Mouse (Mus musculus) CD4-positive naive resting alpha-beta T cell, adult 57 days (primary cell): ENCODE data around the gene Cdkn2aipnl. TPM values are rescaled to one million over a fixed set of nuclear protein-coding genes. Genes with fewer than 3 reads are reported as not detected.

Experiments used
- total RNA-seq: library from RNA; stranded (reverse); gene quantifications from one replicate; pipeline ENCODE4 v1.2.4, GENCODE M21; 2023

Gene Cdkn2aipnl
- 52.3 TPM for total RNA-seq

DNA sequence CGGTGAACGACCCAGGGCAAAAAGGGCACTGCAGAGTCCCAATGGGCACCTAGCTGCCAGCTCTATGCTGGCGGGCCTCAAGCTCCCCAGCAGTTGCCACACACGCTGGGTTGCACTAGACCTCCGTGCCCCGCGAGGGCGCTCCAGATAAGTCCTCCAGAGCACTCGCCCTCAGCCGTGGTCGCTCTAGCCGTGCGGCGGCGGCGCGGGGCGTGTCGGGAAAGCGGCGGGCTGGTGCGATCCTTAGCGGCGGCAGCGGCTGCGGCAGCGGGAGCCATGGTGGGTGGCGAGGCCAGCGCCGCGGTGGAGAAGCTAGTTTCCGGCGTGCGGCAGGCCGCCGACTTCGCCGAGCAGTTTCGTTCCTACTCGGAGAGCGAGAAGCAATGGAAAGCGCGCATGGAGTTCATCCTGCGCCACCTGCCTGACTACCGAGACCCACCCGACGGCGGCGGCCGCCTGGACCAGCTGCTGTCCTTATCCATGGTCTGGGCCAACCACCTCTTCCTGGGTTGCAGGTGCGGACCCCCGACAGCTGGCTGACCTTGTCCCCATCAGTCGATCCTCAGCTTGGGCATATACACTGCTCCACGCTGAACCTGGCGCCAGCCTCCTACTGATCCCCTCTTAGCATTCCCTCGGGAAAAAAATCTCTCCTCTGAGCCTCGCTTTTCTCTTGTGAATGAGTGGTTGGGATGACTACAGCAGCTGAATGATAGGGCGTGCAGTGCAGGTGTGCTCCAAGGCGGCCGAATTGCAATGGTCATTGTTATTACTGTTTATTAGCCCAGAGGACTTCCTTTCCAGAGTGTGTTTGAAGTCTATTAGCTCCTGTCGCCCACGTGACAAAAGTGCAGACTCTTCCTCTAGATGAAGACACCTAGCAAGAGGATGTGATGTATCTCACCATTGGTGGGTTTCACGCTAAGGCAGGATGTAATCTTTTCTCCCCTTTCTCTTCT lies at the start of gene Cdkn2aipnl:
Gene Cdkn2aipnl (plus strand): TSS at position 219 of the 959 bp plus-strand sequence.

DNA sequence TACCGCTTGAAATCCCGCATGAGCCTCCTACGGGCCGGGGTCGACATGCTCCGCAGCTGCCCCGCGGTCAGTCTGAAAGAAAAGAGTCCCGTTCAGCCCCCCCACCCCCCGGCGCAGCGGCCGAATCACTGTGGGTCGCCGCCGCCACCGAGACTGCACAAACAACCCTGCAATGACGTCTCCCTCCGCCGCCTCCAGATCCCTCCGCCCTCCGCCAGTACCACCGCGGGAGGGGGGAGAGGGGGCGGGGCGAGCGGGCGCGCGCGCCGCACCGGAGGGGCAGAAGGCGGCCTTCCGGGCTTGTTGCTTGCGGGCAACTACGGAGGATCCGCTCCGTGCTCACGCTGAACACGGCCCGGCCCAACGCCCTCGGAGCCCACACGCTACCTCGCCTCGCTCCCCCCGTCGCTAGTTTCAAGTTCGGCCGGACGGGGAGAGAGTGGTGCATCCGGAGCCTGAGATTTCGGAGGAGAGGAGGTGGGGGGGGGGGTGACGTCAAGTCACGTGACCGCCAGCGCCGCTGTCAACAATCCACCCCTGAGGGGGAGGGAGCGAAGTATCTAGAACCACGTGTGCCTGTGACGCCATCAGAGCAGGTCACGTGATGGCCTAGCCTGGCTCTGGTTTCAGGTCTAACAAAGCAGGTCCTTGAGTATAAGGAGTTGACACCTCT lies 33.0 kb downstream of the Cdkn2aipnl start, which contains the start of gene Ube2b:
Gene Ube2b (minus strand): TSS at position 473 of the 673 bp plus-strand sequence.

GRCm38 (mm10) chr11:52003772-52004528 lies 36.5 kb downstream of the Cdkn2aipnl start, which contains the start of gene Cdkl3:
Gene Cdkl3 (plus strand): TSS chr11:52004221.

Other genes starting within 250 kb of the Cdkn2aipnl start
- gene Sec24a, start 204.0 kb upstream of the Cdkn2aipnl start, total RNA-seq = 55.5 TPM
- 31.3 TPM for gene Sar1b, start 204.0 kb upstream of the Cdkn2aipnl start, total RNA-seq
- 66.0 TPM for gene Jade2, start 110.0 kb upstream of the Cdkn2aipnl start, total RNA-seq
- gene Ube2b, start 33.1 kb downstream of the Cdkn2aipnl start, total RNA-seq = 244 TPM
- 2.2 TPM for gene Cdkl3, start 36.6 kb downstream of the Cdkn2aipnl start, total RNA-seq
- gene Ppp2ca, start 131.0 kb downstream of the Cdkn2aipnl start, total RNA-seq = 124 TPM
- not detected for gene Olfr1373, start 177.9 kb downstream of the Cdkn2aipnl start, total RNA-seq
- not detected for gene Olfr1371, start 246.3 kb downstream of the Cdkn2aipnl start, total RNA-seq